Mouse (Mus musculus) forebrain, embryonic 12.5 days (tissue): ENCODE data around the gene Snupn. TPM values are rescaled to one million over a fixed set of nuclear protein-coding genes. Genes with fewer than 3 reads are reported as not detected.
A peak's percentile ranks its signal among the peaks of the same experiment; 100 is the strongest.
"Not testable (repeated sequence)": the region's sequence is repeated elsewhere in the genome, so short reads cannot be mapped to it uniquely, and the experiment has no call there.

ENCODE experiments used
- ATAC-seq: fragments of 200-750 bp; cut with Nextera tagmentation; 2 replicates; pipeline ENCODE4 v1.8.0; 2017; ENCODE audit warnings: moderate TSS enrichment; ENCODE audit not compliant: low FRiP score
- H3K27ac ChIP-seq: fragments of 300-500 bp; sonication (generic); 2 replicates; pipeline ENCODE4 v1.5.1; 2016; ENCODE audit warnings: mild to moderate bottlenecking
- H3K27me3 ChIP-seq: fragments of 300-500 bp; sonication (generic); 2 replicates; pipeline ENCODE4 v1.6.1; 2016; ENCODE audit warnings: mild to moderate bottlenecking
- H3K36me3 ChIP-seq: fragments of 300-500 bp; sonication (generic); replicated peaks from 2 replicates; pipeline ENCODE4 v1.6.1; 2016; ENCODE audit warnings: mild to moderate bottlenecking
- H3K4me1 ChIP-seq: fragments of 300-500 bp; sonication (generic); 2 replicates; pipeline ENCODE4 v1.6.1; 2016
- H3K4me2 ChIP-seq: fragments of 300-500 bp; sonication (generic); 2 replicates; pipeline ENCODE4 v1.6.1; 2016; ENCODE audit warnings: mild to moderate bottlenecking, moderate library complexity
- H3K4me3 ChIP-seq: fragments of 300-500 bp; sonication (generic); replicated peaks from 2 replicates; pipeline ENCODE4 v1.5.1; 2016; ENCODE audit warnings: mild to moderate bottlenecking
- H3K9ac ChIP-seq: fragments of 300-500 bp; sonication (generic); 2 replicates; pipeline ENCODE4 v1.6.1; 2016; ENCODE audit warnings: mild to moderate bottlenecking
- H3K9me3 ChIP-seq: fragments of 300-500 bp; sonication (generic); 2 replicates; pipeline ENCODE4 v1.6.1; 2016
- WGBS: fragments of 180-500 bp; shearing (Covaris S2); methylation state at CpG from one replicate; pipeline ENCODE4 v1.1.7; 2016; 5-methylcytosine and 5-hydroxymethylcytosine counted together
- polyA plus RNA-seq: library from polyadenylated mRNA; unstranded; fragments of >200 nt; fragmentation: Nextera tagmentation; extraction: Ambion mirVana; gene quantifications from 2 replicates; pipeline ENCODE4 v1.2.1, GENCODE M21; 2016

The Snupn gene
- polyA plus RNA-seq, 1 experiment from 2014 or later = 27.6 TPM

DNA sequence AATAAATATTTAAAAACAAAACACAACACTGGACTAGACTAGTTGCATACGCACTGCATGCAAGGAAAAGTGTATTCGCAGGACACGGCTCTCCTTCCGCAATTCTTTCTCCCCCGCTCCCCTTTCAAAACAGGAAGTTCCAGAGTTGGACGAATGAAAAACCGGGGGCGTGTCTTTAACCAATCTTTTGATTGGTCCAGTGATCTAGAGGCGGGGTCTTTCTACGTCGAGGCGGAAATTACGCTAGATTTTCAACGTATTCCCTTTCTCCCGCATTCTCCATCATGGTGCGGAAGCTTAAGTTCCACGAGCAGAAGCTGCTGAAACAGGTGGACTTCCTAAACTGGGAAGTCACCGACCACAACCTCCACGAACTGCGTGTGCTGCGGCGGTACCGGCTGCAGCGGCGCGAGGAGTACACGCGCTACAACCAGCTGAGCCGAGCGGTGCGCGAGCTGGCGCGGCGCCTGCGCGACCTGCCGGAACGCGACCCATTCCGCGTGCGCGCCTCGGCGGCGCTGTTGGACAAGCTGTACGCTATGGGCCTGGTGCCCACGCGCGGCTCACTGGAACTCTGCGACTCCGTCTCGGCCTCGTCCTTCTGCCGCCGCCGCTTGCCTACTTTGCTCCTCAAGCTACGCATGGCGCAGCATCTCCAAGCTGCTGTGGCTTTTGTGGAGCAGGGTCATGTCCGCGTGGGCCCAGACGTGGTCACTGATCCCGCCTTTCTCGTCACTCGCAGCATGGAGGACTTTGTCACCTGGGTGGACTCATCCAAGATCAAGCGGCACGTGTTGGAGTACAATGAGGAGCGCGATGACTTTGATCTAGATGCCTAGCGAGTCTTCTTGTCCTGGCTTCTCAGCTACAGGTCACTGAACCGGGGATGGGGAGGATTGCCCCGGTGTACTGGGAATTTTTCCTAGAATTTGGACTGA, 13.2 kb upstream of the Snupn start, which contains the start of gene Imp3:
Imp3 (plus strand) TSS at position 253 of the 938 bp plus-strand sequence.
- under 1% methylated on average over 73 of the region's 73 CpGs for WGBS
- Histone ChIP-seq H3K36me3 (no peaks in the 10 kb centered on the region), H3K4me3 (peak within 1 kb of the TSS; percentile 82), H3K4me1 (peaks cover 13% of the 10 kb centered on the region), H3K9ac (peak within 1 kb of the TSS; percentile 83), H3K4me2 (peak within 1 kb of the TSS; percentile 92), H3K9me3 (no peaks in the 10 kb centered on the region), H3K27me3 (no peaks in the 10 kb centered on the region), H3K27ac (peak within 1 kb of the TSS; percentile 85)
- peak; percentile 94 for ATAC-seq

DNA sequence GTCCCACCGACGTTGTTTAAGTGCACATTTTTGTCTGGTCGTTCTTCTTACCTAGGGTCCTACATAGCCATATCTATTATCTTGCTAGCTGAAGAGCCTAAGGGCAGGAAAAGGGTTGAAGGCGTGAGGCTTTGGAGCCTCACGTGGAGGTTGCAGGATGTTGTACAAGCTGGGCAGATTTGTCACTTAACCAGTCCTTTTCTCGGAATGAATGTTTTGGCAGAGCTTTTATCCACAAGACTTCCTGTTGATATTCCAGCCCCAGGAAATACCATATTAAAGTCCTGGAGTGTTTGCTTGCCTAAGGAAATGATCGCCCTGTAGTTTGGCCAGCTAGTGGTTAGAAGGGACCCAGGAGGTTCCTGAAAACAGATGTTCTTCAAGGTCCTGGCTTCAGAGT, 12.3 kb upstream of the Snupn start:
- WGBS = 8% methylated on average over 7 of the region's 7 CpGs
- Histone ChIP-seq H3K4me3 (peak overlapping the region; percentile 82), H3K9me3 (no peaks in the 10 kb centered on the region), H3K36me3 (no peaks in the 10 kb centered on the region), H3K27me3 (no peaks in the 10 kb centered on the region), H3K27ac (no peak overlapping the region), H3K4me1 (peaks cover 13% of the 10 kb centered on the region), H3K9ac (peak overlapping the region; percentile 83), H3K4me2 (peak overlapping the region; percentile 92)
- no peak for ATAC-seq

DNA sequence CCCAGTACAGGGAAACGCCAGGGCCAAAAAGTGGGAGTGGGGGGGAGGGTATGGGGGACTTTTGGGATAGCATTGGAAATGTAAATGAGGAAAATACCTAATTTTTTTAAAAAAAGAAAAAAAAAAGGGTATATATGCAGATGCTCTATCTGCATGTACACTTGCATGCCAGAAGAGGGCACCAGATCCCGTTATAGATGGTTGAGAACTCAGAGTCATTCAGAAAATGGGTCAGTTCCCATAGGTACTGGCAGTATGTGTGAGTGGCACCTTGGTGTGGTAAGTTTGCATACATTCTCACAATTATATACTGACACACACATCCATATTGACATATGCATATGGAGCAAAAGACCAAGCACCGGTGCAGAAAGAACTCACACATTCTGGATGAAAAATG, 3.2 kb upstream of the Snupn start:
- H3K27me3 ChIP-seq, H3K9me3 ChIP-seq, H3K4me3 ChIP-seq, H3K9ac ChIP-seq, H3K27ac ChIP-seq, H3K36me3 ChIP-seq, ATAC-seq, H3K4me2 ChIP-seq: not testable (repeated sequence)
- peaks cover 14% of the 10 kb centered on the region for H3K4me1 ChIP-seq
- WGBS = 25% methylated on average over 3 of the region's 3 CpGs

DNA sequence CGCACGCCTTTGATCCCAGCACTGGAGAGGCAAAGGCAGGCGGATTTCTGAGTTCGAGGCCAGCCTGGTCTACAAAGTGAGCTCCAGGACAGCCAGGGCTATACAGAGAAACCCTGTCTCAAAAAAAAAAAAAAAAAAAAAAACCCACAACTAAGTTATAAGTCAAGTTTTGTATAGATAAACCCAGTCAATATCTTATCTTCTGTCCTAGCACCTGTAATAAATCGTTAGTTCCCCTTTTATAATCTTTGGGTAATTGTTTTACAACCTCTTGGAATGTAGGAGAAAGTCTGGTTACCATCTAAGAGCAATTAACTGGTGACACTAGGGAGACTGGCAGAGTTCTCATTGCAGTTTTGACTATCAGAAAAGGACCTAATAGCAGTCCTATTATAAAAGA, 2.0 kb upstream of the Snupn start:
- H3K4me2 ChIP-seq, H3K27ac ChIP-seq, H3K9me3 ChIP-seq, ATAC-seq, H3K27me3 ChIP-seq, H3K4me3 ChIP-seq, H3K36me3 ChIP-seq, H3K9ac ChIP-seq: not testable (repeated sequence)
- peaks cover 14% of the 10 kb centered on the region for H3K4me1 ChIP-seq
- WGBS = 85% methylated on average over 5 of the region's 5 CpGs

GRCm38 (mm10) chr9:56949767-56950166, 911 bp upstream of the Snupn start:
- Histone ChIP-seq H3K4me2 (peak overlapping the region; percentile 86), H3K9ac (peak overlapping the region; percentile 75), H3K36me3 (no peaks in the 10 kb centered on the region), H3K27ac (no peak overlapping the region), H3K4me3 (peak overlapping the region; percentile 63), H3K4me1 (peaks cover 14% of the 10 kb centered on the region), H3K27me3 (no peaks in the 10 kb centered on the region), H3K9me3 (no peaks in the 10 kb centered on the region)
- 39% methylated on average over 13 of the region's 13 CpGs for WGBS
- ATAC-seq = no peak

- no peak overlapping the region for H3K4me2 ChIP-seq
- H3K4me3 ChIP-seq = no peak overlapping the region
- no peaks in the 10 kb centered on the region; the same call in 1 of the 2 replicates for H3K36me3 ChIP-seq
- peaks cover 14% of the 10 kb centered on the region for H3K4me1 ChIP-seq
- ATAC-seq = no peak
- H3K27me3 ChIP-seq = no peaks in the 10 kb centered on the region
- no peaks in the 10 kb centered on the region for H3K9me3 ChIP-seq
- 100% methylated on average over 1 of the region's 1 CpGs for whole genome bisulfite sequencing
- no peak overlapping the region for H3K27ac ChIP-seq
- no peak overlapping the region for H3K9ac ChIP-seq
These were observed 2.9 kb downstream of the Snupn start for GRCm38 (mm10) chr9:56953562-56953961.

DNA sequence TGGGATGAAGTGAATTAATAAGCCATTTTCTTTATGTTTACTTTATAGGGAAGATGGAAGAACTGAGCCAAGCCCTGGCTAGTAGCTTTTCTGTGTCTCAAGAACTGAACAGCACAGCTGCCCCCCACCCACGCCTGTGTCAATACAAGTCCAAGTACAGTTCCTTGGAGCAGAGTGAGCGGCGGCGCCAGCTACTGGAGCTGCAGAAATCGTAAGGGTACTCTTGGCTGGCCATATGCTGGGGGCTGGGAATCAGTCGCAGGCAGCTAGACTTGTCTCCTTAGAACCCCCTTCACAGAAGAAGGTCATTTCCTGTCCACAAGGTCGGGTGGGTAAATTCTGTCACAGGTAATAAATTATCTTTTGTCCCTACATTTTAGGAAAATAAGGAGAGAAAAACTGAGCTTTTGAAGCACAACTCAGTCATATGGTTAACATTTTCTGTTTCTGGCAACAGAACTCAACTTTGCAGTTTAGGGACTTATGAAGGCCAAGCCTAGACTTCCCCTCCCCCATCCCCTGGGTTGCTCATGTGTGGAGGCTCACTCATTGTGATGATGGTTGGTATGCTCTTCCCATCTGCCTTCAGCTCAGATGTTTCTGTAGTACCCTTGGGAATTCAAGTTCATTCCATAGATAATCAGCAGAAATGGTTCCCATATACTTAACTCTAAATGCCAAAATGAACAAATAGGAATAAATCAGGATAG, 6.4 kb downstream of the Snupn start:
- 86% methylated on average over 7 of the region's 7 CpGs for WGBS
- Histone ChIP-seq H3K9me3 (no peaks in the 10 kb centered on the region), H3K4me1 (no peaks in the 10 kb centered on the region), H3K4me2 (no peak overlapping the region), H3K27ac (no peak overlapping the region), H3K36me3 (peaks cover 11% of the 10 kb centered on the region), H3K9ac (no peak overlapping the region), H3K4me3 (no peak overlapping the region), H3K27me3 (no peaks in the 10 kb centered on the region)
- no peak for ATAC-seq

DNA sequence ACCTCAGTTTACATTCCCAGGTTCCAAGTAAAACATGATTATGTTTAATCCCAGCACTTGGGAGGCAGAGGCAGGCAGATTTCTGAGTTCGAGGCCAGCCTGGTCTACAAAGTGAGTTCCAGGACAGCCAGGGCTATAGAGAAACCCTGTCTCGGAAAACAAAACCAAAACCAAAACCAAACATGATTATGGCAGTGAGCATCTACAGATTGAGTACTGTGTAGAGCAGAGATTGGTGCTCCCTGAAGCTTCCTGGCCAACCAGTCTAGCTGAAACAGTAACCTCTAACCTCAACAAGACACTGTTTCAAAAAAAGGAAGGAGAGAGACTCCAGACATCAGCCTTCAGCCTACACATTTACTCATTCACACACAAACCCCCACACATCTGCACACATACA, 8.0 kb downstream of the Snupn start:
- no peaks in the 10 kb centered on the region for H3K27me3 ChIP-seq
- no peak for ATAC-seq
- no peak overlapping the region for H3K4me2 ChIP-seq
- 87% methylated on average over 2 of the region's 2 CpGs for WGBS
- H3K27ac ChIP-seq = no peak overlapping the region
- H3K9me3 ChIP-seq = no peaks in the 10 kb centered on the region
- H3K4me1 ChIP-seq = no peaks in the 10 kb centered on the region
- H3K4me3 ChIP-seq = no peak overlapping the region
- no peak overlapping the region for H3K9ac ChIP-seq
- H3K36me3 ChIP-seq = peaks cover 26% of the 10 kb centered on the region

- H3K9ac ChIP-seq = no peak overlapping the region
- H3K9me3 ChIP-seq = no peaks in the 10 kb centered on the region
- 92% methylated on average over 3 of the region's 3 CpGs for WGBS
- H3K36me3 ChIP-seq = peaks cover 36% of the 10 kb centered on the region
- no peak overlapping the region for H3K4me2 ChIP-seq
- no peaks in the 10 kb centered on the region for H3K4me1 ChIP-seq
- H3K27me3 ChIP-seq = no peaks in the 10 kb centered on the region
- H3K27ac ChIP-seq = no peak overlapping the region
- no peak for ATAC-seq
- H3K4me3 ChIP-seq = no peak overlapping the region
These were observed 10.9 kb downstream of the Snupn start for GRCm38 (mm10) chr9:56961591-56961990.

DNA sequence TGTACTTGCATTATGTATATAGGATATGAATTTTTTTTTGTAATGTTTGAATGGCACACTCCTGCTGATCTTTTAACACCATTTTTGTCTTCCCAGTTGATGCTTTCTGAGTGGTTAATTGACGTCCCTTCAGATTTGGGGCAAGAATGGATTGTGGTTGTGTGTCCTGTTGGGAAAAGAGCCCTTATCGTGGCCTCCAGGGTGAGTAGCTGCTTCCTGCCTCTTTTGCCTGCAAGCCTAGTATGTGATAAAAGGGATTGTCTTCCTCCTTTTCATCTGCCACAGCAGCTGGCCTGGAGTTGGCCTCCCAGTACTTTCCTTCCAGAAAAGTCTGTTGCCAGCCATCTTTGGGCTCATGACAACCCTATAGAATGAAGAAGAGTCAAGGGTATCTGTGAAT, 19.5 kb downstream of the Snupn start:
- Histone ChIP-seq H3K4me1 (no peaks in the 10 kb centered on the region), H3K36me3 (peaks cover 5% of the 10 kb centered on the region), H3K27ac (no peak overlapping the region), H3K27me3 (no peaks in the 10 kb centered on the region), H3K4me3 (no peak overlapping the region), H3K9ac (no peak overlapping the region), H3K4me2 (no peak overlapping the region), H3K9me3 (no peaks in the 10 kb centered on the region)
- 82% methylated on average over 2 of the region's 2 CpGs for WGBS
- no peak for ATAC-seq

GRCm38 (mm10) chr9:56973960-56974524, 23.4 kb downstream of the Snupn start:
- ATAC-seq = no peak
- WGBS = 93% methylated on average over 8 of the region's 8 CpGs
- H3K4me2 ChIP-seq = no peak overlapping the region

GRCm38 (mm10) chr9:56975199-56975598, 24.5 kb downstream of the Snupn start:
- Histone ChIP-seq H3K27me3 (no peaks in the 10 kb centered on the region), H3K9ac (no peak overlapping the region), H3K4me2 (no peak overlapping the region), H3K4me1 (no peaks in the 10 kb centered on the region), H3K9me3 (no peaks in the 10 kb centered on the region), H3K4me3 (no peak overlapping the region), H3K27ac (no peak overlapping the region), H3K36me3 (peaks cover 10% of the 10 kb centered on the region)
- ATAC-seq = no peak
- WGBS = 85% methylated on average over 3 of the region's 3 CpGs

More at GRCm38 (mm10) chr9:56973960-56974524, 23.4 kb downstream of the Snupn start:
- Histone ChIP-seq H3K9ac (no peak overlapping the region), H3K27me3 (no peaks in the 10 kb centered on the region), H3K4me1 (no peaks in the 10 kb centered on the region), H3K27ac (no peak overlapping the region), H3K4me3 (no peak overlapping the region), H3K9me3 (no peaks in the 10 kb centered on the region), H3K36me3 (peaks cover 10% of the 10 kb centered on the region)
